Mouse (Mus musculus) heart, postnatal 0 days (tissue): ENCODE data around the gene Pik3c2g. TPM values are rescaled to one million over a fixed set of nuclear protein-coding genes. Genes with fewer than 3 reads are reported as not detected.

Experiments
- ATAC-seq: fragments of 200-750 bp; cut with Nextera tagmentation; 2 replicates; pipeline ENCODE4 v1.8.0; 2017; ENCODE audit warnings: low read depth, moderate number of reproducible peaks, moderate library complexity; ENCODE audit not compliant: insufficient read depth
- DNase-seq: peaks from one replicate; pipeline ENCODE4 v3.0.0-alpha.2; 2016; ENCODE audit warnings: low spot score
- H3K27ac ChIP-seq: fragments of 300-500 bp; sonication (generic); 2 replicates; pipeline ENCODE4 v1.5.1; 2014; ENCODE audit warnings: low read depth, mild to moderate bottlenecking
- H3K27me3 ChIP-seq: fragments of 300-500 bp; sonication (generic); 2 replicates; pipeline ENCODE4 v1.6.1; 2014; ENCODE audit warnings: low read length, mixed read lengths; ENCODE audit not compliant: control insufficient read depth, insufficient read depth
- H3K36me3 ChIP-seq: fragments of 300-500 bp; sonication (generic); replicated peaks from 2 replicates; pipeline ENCODE4 v1.6.1; 2014; ENCODE audit warnings: low read length, mixed read lengths; ENCODE audit not compliant: control insufficient read depth, insufficient read depth
- H3K4me1 ChIP-seq: fragments of 300-500 bp; sonication (generic); 2 replicates; pipeline ENCODE4 v1.6.1; 2014; ENCODE audit warnings: antibody characterized with exemption; ENCODE audit not compliant: control insufficient read depth, insufficient read depth
- H3K4me2 ChIP-seq: fragments of 300-500 bp; sonication (generic); 2 replicates; pipeline ENCODE4 v1.6.1; 2014; ENCODE audit warnings: low read depth, mild to moderate bottlenecking, low read length, moderate library complexity
- H3K4me3 ChIP-seq: fragments of 300-500 bp; sonication (generic); 2 replicates; pipeline ENCODE4 v1.5.1; 2014; ENCODE audit warnings: low read depth, low read length
- H3K9ac ChIP-seq: fragments of 300-500 bp; sonication (generic); replicated peaks from 2 replicates; pipeline ENCODE4 v1.6.1; 2014; ENCODE audit warnings: low read depth, low read length, mixed read lengths
- H3K9me3 ChIP-seq: fragments of 300-500 bp; sonication (generic); replicated peaks from 2 replicates; pipeline ENCODE4 v1.6.1; 2016; ENCODE audit warnings: low read length; ENCODE audit not compliant: control insufficient read depth
- CTCF ChIP-seq: IDR thresholded peaks from 2 replicates; pipeline ENCODE4 v1.5.1; 2016; ENCODE audit warnings: antibody characterized with exemption, control low read depth, low read depth
- EP300 ChIP-seq: IDR thresholded peaks from 2 replicates; pipeline ENCODE4 v1.6.1; 2016; ENCODE audit warnings: antibody characterized with exemption, low read depth
- WGBS: fragments of 180-500 bp; shearing (Covaris S2); extraction: QIAGEN DNeasy Blood & Tissue Kit; methylation state at CpG from one replicate; pipeline ENCODE4 v1.1.7; 2014; 5-methylcytosine and 5-hydroxymethylcytosine counted together
- polyA plus RNA-seq: library from polyadenylated mRNA; unstranded; fragments of >200 nt; fragmentation: Nextera tagmentation; extraction: Ambion mirVana; gene quantifications from 2 replicates; pipeline ENCODE4 v1.2.1, GENCODE M21; 2015
- total RNA-seq: library from RNA; depleted of rRNA; stranded (reverse); fragments of >200 nt; gene quantifications from 2 replicates; pipeline ENCODE4 v1.2.3, GENCODE M21; 2014; ENCODE audit warnings: low replicate concordance

The Pik3c2g gene
- total and polyA plus RNA-seq, 2 experiments from 2014 or later = 0.26 TPM; not detected in 1

DNA sequence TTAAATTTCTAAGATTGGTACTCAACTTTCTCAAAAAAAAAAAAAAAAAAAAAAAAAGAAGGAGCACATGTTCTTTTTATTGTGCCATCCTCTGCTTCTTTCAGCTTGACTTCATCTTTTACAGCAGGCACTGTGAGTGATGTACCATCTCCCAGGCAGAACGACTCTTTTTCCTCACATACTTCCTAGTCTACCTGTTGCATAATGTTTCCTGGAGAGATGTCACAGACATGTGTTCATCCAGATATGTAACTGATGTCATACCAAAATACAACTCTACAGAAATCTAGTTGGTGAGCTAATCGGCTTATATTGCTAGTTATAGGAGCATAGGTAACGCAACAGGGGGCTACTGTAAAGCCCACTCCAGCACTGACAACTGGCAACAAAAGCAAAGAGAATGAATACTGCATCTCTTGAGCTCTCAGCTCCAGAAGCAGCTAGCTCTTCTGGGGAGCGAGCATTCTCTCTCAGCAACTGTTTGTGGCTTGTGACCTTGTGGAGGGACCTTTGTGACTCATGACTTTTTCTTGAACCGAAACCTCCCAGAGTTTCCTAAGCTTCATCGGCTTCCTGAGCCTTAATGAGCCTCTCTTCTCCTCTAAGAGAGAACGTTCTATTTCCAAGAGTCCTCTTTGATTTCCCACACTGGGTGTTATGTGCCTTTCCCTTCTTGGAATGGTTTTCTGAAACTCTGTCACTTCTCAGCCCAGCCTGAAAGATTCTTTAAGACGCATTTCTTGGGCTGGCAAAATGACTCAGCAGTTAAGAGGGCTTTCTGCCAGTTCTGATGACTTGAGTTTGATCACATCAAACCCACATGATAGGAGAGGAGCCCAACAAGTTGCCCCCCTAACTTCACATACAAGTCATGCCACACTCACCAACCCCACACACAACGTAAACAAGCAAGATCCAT is 148.9 kb downstream of the Pik3c2g start:
- Histone ChIP-seq H3K36me3 (no peaks in the 10 kb centered on the region), H3K27ac (no peak overlapping the region), H3K4me2 (no peak overlapping the region), H3K4me3 (no peak overlapping the region), H3K9ac (no peak overlapping the region), H3K9me3 (no peaks in the 10 kb centered on the region), H3K27me3 (no peaks in the 10 kb centered on the region), H3K4me1 (no peaks in the 10 kb centered on the region)
- TF ChIP-seq CTCF (no peak), EP300 (no peak)
- no peak for DNase-seq
- 73% methylated on average over 9 of the region's 9 CpGs for WGBS
- ATAC-seq = no peak

DNA sequence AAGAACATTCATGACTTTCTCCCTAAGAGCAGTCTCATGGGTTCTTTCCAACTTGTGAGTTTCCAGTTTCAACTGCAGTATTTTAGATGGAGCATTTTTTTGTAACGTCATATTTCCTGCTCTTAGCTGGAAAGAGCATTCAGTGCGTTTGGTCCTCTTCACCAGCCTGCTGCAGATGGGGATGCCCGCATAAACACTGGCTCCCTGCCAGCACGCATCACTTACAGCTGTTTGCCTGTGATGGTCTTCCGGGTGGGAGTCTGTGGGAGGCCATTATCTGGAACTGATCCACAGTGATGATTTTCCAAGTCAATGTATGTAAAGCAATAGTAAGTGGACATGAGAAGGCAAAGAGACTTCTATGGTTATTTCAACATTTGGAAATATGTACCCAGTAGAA is 151.3 kb downstream of the Pik3c2g start:
- TF ChIP-seq EP300 = no peak
- TF ChIP-seq CTCF = no peak
- H3K4me3 ChIP-seq = no peak overlapping the region
- no peaks in the 10 kb centered on the region for H3K36me3 ChIP-seq
- DNase-seq (no peak), ATAC-seq (no peak)
- H3K9ac ChIP-seq = no peak overlapping the region
- no peaks in the 10 kb centered on the region for H3K9me3 ChIP-seq
- 56% methylated on average over 5 of the region's 5 CpGs for WGBS
- no peak overlapping the region for H3K4me2 ChIP-seq
- no peaks in the 10 kb centered on the region for H3K4me1 ChIP-seq
- H3K27me3 ChIP-seq = no peaks in the 10 kb centered on the region
- no peak overlapping the region for H3K27ac ChIP-seq

- Histone ChIP-seq H3K27ac (no peak overlapping the region), H3K4me1 (no peaks in the 10 kb centered on the region), H3K9ac (no peak overlapping the region), H3K4me3 (no peak overlapping the region), H3K36me3 (no peaks in the 10 kb centered on the region), H3K9me3 (no peaks in the 10 kb centered on the region), H3K27me3 (no peaks in the 10 kb centered on the region), H3K4me2 (no peak overlapping the region)
- 73% methylated on average over 12 of the region's 12 CpGs for WGBS
- ATAC-seq (no peak), DNase-seq (no peak)
- TF ChIP-seq CTCF (no peak), EP300 (no peak)
Observed at GRCm38 (mm10) chr6:139742693-139743432, 155.8 kb downstream of the Pik3c2g start.

- WGBS = 80% methylated on average over 7 of the region's 7 CpGs
- H3K4me1 ChIP-seq = no peaks in the 10 kb centered on the region
- no peak overlapping the region for H3K27ac ChIP-seq
- no peak overlapping the region for H3K9ac ChIP-seq
- no peaks in the 10 kb centered on the region for H3K9me3 ChIP-seq
- H3K36me3 ChIP-seq = no peaks in the 10 kb centered on the region
- no peak for DNase-seq
- ATAC-seq = no peak
- H3K4me3 ChIP-seq = no peak overlapping the region
- no peak overlapping the region for H3K4me2 ChIP-seq
- no peaks in the 10 kb centered on the region for H3K27me3 ChIP-seq
- no peak for TF ChIP-seq CTCF
- TF ChIP-seq EP300 = no peak
Observed at GRCm38 (mm10) chr6:139746758-139747479, 159.9 kb downstream of the Pik3c2g start.

GRCm38 (mm10) chr6:139748091-139748771 is 161.2 kb downstream of the Pik3c2g start:
- DNase-seq = no peak
- Histone ChIP-seq H3K9me3 (no peaks in the 10 kb centered on the region), H3K9ac (no peak overlapping the region), H3K27me3 (no peaks in the 10 kb centered on the region), H3K36me3 (no peaks in the 10 kb centered on the region), H3K4me3 (no peak overlapping the region), H3K4me1 (no peaks in the 10 kb centered on the region), H3K4me2 (no peak overlapping the region), H3K27ac (no peak overlapping the region)
- WGBS = 76% methylated on average over 13 of the region's 13 CpGs
- ATAC-seq = no peak
- no peak for TF ChIP-seq CTCF
- no peak for TF ChIP-seq EP300
